Mouse (Mus musculus) fibroblast of lung, adult 2 months (primary cell): ENCODE results near the gene Gfod1.

ENCODE experiments used
- DNase-seq: peaks from one replicate; pipeline ENCODE4 v3.0.0-alpha.2; 2011; ENCODE audit warnings: low read depth

Gene Gfod1

DNA sequence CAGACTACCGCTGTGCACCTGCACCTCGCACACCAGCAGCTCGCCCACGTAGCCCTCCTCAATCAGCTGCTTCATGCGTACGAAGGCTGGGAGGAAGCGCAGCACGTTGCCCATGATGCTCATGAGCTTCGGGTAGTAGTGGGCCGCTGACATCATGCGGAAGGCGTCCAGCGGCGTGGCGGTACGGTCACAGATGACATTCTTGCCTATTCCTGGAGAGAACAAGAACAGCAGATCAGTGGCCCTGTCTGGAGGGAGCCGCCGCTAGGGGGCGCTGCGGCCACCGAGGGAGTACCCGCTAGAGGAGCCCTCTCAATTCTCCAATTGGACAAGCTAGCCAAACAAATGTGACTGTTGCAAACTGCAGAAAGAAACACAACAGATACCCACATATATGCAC is 102.9 kb downstream of the Gfod1 start:
- DNase-seq: no peak

DNA sequence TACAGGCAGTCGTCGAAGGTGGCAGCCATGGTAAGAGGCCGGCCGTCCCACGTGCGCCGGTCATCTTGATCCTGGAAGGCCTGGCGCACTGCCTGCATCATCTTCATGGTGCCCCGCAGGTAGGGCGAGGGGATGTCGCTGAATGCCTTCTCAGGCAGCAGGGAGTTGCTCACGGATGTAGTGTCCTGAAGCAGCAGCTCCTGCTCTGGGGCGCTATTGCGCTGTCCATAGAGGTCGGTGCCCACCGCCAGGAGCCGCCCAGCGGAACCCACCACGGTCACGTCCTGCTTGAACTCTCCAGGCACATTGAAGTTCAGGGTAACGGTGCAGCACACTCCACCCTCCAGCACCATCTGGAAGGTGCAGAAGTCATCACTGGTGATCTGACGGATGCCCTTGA is 103.5 kb downstream of the Gfod1 start:
- no peak for DNase-seq

DNA sequence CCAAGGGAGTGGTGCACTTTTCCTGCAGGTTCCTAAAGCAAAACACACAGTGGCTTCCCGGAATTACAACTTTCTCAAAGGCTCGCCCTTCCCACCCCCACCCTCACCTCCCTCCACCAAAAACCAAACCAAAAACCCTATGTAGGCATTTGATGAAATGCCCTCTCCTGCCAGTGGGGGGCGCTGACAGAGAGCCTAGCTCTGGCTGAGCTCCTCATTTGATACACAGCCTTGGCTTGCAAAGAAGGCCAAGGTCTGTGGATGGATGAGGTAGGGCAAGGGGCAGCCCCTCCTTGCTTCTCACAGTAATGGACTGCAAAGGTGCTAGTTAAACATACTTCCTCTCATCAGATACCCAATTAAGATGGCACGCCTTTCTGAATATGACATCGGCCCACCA is 104.2 kb downstream of the Gfod1 start:
- no peak for DNase-seq

DNA sequence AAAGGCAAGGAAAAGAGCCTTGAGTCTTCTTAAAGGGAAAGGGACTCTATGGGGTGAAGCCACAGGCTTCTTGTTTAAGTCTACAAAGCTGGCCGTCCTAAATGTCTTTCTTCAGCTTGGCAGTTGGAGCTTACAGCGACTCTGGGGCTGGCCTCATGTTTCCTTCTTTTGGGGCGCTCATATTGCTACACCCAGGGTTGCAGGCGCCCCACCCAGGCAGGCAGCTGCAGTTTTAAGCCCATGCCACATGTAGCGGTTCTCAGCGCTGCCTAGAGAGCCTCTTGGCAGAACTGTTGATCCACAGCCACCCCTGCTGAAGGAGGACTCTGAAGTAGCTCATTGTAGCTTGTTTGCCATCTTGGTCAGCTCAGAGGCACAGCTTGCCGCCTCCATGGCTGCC is 104.7 kb downstream of the Gfod1 start:
- no peak for DNase-seq

DNA sequence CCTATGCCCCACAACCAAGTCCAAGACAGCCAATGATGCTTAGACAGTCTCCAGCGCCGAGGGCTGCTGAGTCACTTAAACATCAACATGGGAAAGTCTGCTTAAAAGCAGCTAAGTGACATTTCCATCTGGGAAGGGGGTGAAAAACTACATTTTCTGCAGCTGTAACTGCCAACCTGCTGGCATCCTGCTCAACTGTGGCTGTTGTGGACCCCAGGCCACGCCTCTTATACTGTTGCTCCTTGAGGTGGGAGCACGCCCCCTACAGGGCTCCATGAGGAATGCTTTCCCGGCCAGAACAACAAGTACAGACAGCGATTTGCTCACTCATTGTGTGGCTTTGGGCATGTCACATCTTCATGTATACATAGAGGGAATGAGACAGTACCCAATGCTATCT is 106.8 kb downstream of the Gfod1 start:
- no peak for DNase-seq

DNA sequence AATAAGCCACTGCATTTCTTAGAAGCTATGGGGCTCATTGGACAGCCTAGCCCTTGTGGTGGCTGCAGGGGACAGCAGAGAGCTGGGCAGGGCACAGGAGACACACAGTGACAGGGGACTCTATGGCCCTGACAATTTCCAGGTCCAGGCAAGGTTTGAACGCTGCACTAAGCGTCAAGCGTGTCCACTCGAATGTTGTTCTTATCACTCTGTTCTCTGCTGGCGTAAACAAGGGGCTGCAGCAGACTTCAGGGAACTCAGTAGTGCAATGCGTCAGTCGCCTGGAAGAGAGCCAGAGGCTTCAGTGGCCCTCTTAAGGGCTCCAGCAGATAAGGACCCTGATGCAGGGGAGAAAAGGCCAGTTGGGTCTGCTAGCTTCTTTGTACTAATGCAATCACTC is 108.0 kb downstream of the Gfod1 start:
- DNase-seq: no peak

DNA sequence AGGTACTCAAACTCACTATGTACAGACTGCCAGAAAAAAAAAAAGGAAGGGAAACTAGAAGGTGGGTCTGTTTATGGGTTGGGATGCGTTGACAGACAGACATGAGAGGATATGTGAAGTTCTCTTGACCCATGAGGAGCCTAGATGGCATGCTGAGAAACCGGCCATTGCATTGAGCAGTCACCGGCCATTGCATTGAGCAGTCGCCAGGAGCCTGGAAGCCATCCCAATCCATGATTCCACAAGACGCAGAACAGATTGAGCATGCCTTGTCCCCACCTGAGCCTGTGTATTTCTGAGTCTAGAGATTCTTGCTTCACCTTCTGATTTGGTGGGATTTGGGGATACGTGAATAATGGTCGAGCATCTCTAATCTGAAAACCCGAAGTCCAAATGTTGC is 110.0 kb downstream of the Gfod1 start:
- DNase-seq: no peak

DNA sequence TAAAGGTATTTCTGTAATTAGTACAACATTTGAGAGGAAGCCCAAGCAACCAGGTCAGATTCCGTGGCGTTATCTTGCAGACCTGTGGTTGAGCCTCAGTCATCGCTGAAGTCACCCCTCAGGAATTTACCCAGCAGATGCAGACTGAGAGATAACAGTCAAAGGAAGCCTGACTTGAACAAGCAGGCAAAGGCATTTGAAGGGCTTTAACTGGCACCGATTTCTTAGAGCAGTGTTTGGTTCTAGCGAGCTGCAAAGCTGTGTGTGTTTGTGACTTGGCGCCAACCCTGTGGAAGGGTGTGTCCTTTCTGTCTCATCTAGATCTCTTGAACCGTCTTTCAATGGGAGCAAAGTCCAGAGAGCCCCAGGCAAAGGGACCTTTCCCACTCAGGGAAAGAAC is 110.7 kb downstream of the Gfod1 start:
- DNase-seq: no peak

DNA sequence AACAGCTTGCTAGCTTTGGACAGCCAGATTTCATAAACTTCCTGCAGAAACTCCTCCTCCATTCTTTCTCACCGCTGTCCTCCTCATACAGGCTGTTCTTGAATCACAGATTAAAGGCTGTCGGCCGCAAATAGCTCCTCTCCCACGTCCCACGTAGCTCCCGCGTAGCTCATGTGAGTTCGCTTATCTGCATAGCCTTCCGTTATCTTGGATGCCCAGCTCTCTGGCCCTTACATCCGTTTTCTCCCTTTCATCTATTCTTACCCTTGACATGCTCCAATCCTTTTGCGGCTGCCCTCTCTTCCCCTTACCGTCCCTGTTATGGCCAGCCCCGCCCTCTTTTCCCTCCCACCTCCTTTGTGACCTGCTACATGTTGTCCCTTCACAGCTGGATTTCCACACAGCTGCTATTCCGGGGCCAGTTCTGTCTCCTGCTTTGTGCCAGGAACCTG is 112.2 kb downstream of the Gfod1 start:
- no peak for DNase-seq

DNA sequence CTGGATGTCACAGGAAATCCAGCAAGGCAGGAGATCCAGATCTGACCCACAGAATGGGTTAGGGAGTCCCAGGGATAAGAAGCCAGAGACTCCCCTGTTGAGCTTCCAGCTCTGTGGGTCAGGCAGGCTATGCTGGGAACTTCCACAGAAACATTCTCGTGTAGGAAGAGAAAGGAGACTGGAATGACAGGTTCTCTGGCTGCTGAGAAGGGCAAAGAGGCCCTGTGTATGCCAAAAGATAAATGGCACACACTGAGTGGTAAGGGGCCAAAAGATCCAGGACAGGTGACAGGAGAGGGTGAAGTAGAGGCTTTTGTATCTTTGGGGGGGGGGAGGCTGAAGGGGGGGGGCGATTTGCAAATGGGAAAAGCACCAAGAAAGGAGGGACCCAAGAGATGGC is 112.7 kb downstream of the Gfod1 start:
- no peak for DNase-seq

DNA sequence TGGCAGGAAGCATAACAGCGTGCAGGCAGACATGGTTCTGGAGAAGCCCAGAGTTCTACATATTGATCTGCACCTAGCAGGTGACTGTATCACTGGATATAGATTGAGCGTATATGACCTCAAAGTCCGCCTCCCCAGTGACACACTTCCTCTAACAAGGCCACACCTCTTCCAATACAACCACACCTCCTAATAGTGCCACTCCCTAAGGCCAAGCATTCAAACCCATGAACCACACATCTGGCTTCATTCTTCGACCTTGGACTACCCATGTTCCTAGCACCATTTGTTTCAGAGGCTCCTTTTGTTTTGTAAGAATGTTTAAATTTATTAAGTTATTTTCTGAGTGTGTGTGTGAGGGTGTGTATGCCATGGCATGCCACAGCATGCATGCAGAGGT is 116.2 kb downstream of the Gfod1 start:
- no peak for DNase-seq

DNA sequence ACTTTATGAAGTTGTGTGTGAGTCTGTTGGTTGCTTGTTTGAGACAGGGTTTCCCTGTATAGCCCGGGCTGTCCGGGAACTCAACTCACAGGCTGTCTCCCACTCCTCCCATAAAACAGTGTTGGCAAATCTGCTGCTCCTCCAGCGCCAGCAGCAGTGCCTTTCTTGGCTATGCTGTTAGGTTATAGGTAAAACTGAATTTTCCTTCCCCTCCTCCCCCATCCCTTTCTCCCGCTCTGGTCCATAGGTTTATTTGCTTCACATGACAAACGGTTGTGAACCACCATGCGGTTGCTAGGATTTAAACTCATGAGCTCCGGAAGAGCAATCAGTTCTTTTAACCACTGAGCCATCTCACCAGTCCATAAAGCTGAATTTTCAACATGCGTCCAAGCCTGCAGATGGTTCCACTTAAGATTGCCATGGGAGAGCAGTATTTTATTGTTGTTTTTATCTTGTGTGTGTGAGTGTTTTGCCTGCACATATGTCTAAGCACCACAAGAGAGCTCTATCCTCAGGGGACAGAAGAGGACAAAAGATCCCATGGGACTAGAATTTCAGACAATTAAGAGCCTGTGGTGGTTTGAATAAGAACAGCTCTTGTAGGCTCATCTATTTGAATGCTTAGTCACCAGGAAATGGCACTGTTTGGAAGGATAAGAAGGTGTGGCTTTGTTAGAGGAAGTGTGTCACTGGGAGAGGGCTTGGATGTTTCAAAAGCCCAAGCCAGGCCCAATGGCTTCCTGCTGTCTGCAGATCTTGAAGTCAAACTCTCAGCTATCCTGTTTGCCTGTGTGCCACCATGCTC is 120.5 kb downstream of the Gfod1 start:
- DNase-seq: no peak

DNA sequence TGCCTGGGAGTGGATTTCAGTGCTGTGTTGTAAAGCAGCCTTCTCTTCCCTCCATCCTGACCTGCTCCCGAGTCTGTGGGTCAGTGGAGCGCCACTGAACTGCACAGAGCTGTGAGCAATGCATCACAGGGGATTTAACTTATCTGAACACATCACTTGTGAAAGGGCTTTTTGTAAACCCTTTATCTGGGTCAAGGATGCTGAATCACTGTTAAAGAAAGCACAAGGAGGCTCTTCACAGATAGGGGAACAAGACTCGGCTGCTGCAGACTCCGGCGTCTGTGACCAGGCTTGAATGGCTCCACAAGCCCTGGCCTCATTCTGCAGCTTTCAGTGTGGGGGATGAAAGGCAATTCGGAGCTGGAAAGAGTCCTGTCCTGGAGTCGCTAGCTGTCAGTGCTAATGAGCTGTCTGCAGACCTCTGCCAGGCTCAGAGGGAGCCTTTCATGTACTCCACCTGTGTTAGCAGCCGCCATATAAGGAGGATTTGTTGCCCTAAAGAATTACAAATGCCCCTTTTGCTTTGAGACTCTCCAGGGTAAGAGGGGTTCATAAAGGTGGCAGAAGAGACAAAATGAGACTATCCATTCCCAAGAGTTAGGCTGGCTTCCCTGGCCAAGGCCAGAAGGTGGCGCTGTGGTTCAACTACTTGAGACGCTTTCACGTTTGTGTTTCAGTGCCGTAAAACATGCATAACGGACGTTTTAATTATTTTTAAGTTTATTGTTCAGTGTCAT is 121.3 kb downstream of the Gfod1 start:
- peak; percentile 52 for DNase-seq

DNA sequence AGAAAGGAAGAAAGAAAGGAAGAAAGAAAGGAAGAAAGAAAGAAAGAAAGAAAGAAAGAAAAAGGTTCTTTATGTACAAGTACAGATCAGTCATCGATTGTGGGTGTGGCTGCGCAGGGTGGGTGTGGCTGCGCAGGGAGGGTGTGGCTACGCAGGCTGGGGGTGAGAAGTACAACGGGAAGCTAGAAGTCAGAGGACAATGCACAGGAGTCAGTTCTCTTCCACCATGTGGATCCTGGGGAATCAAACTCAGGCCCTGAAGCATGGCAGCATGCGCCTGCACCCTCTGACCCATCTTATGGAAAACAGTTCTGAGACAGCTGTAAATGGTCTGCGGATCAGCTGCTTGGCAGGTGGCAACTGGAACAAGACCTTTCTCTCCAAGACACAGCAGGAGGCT is 122.9 kb downstream of the Gfod1 start:
- DNase-seq: no peak

DNA sequence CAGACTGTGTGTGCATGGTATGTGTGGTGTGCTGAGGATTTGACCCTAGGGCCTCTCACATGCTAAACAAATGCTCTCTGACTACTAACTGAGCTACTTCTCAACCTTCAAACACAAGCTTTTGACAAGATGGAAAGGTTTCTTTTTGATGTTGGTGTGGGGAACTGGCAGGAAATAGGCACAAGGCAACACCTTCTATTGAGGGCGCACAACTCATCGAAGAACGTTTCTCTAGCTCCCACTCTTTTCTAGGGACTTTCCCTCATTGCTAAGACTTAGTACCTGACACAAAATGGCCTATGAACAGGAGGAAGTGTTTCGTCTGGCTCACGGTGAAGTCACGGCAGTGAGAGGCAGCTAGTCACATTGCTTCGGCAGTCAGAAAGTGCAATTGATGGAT is 126.7 kb downstream of the Gfod1 start:
- no peak for DNase-seq

DNA sequence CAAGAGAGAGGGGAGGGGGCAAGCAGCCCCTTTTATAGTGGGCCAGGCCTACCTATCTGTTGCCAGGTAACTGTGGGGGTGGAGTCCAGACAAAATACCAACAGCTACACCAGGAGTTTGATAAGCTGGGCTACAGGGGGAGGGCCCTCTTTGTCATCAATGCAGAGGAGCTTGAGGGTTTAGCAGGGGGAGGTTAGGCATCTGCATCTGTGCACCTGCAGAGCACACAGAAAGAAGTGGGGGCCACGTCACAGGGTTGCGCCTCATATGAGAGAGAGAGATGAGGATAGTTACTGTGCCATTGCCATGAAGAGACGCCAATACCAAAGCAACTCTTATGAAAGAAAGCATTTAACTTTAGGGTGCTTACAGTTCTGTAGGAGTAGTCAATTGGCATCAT is 127.3 kb downstream of the Gfod1 start:
- DNase-seq: no peak

DNA sequence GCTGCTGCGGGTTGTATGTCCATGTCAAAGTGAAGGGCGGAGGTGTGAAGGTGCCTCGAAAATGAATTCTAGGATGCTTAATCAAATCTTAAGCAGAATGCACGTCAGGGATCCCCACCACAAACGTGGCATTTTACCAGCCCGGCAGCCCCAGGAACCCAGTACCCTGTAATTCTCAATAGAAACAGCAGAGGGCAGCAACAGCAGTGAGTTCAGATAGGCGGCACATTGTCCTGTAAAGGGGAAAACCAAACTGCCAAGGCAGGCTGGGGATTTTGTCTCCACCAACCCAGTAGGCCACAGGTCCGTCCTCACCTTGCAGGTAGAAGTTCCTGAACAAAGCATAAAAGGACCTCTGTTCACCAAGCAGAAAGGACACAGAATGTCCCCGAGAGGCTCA is 130.7 kb downstream of the Gfod1 start:
- peak; percentile 35 for DNase-seq

DNA sequence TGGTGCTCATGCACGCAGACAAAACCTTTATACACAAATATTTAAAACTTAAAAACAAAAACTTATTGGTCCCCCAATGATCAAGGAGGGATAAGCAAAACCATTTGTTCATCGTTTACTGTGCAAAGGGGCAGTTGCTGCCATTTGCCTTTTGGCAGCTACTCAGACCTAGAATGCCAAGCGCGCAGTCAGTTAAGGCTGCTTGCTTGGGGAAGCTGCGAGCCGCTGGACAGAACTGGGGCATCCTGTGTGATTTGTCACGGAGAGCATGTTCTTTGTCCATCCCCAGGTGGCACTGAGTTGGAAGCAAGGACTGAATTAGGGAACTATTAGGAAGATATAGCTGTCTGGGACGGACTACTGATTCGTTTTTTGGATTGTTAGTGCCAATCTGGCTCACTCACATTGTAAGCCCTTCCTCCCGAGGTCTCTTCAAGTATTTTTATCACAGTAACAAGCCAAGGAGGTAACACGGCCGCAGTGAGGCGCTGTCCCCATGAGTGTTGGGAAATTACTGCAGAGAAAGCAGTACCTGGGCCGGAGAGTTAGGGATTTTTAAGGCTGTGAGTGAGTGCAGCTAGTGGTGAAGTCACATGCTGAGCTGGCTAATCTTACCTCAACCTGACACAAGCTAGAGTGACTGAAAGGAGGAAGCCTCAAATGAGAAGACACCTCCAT is 131.8 kb downstream of the Gfod1 start:
- DNase-seq: no peak

DNA sequence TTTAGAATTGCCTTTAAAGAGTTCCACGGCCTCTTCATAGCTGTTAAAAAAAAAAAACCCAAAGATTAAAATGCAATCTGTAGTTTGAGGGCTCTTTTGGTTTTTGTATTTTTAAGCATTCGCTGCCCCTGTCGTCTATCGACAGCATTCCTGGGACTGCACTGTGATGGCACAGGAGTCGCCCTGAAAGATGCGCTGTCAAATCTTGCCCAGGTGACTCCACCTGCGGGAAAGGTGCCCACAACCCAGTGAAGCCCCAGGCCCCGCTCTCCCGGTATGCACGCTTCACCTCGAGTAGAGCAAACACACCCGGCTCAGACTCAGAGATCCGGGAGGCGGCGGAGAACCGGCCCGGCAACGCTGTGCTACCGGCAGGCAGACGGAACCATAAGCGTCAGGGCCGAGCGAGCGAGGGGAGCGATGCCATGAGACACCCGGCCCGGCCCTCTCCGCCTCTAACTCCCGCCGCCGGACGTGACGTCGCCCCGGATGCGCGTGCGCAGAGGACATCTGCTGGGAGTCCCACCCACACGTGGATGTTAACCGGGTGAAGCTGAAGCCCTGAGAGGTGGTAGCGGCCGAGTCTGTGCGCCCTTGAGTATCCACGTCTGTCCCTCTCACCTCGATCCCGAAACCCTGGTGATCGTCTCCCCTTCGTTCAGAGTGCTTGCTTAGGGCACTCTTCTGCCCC is 132.8 kb downstream of the Gfod1 start, which contains the start of gene Tbc1d7:
Gene Tbc1d7 (minus strand): TSS at position 482 of the 691 bp plus-strand sequence.
- DNase-seq: peak; percentile 77

DNA sequence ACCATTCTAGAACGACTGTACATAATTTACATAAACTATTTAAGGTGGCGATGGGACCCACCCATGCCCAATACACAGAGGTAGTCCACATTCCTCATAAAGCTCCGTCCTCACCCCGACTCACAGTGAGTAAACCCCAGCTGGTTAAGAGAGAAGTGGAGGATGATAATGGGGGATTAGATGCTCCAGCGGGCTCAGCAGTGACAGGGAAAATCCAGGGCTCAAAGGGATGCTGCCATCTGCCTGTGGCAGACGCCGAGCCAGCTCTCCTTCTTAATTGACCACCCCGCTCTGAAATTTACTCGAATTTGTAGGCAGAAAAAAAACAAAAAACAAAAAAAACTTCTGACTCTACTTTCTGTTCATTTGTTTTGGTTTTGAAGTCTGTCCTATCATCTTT is 136.3 kb downstream of the Gfod1 start:
- DNase-seq: no peak

DNA sequence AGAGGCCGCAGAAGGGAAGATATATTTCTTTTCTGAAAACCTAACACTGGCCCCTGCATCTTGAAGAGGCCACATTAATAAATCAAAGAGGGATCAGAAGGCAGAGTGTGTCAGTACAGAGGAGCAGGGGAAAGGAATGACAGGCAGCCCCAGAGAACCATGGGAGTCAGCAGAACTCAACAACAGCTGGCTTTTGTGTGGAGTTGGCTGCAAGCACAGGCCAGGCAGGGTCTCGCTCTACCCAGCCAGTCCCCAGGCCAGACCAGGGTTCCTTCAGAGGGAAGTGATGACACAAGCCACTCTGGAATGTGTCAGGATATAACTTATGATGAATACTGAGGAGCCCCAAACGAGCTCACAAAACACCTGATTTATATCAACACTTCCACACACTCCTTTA is 144.5 kb downstream of the Gfod1 start:
- DNase-seq: no peak

DNA sequence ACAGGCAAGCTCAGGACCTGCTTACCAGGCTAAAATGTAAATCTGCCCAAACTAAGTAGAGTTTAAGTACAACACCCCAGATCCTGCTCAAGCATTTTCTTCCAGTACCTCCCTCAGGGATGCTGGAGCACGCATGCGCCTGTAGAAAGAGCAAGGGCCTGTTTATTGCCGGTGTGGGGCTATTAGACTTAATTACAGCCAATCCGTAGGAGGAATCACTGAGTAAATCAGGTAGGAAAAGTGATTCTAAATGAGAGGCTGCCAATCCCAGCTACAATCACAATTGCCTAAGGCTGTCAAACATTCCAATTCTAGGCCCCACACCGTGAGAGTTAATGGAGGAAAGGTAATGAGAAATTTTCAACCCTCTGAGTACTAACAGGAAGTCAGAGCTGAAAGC is 145.7 kb downstream of the Gfod1 start:
- DNase-seq: no peak
